Mouse (Mus musculus) Patski (cell line): ENCODE measurements around the gene Cntn5. TPM values are rescaled to one million over a fixed set of nuclear protein-coding genes. Genes with fewer than 3 reads are reported as not detected.

Experiments
- ATAC-seq: fragments of 100-300 bp; one replicate; pipeline ENCODE4 v1.8.0; 2021
- CTCF ChIA-PET: fragments of 350-600 bp; sonication (Branson Sonifier 250); formaldehyde crosslinking; loops from one replicate; lab custom pipeline; 2022; ENCODE audit warnings: inconsistent platforms; lab: Charles Lee
- POLR2A ChIA-PET: fragments of 350-600 bp; sonication (Branson Sonifier 250); formaldehyde crosslinking; loops from one replicate; lab custom pipeline; 2022; ENCODE audit warnings: antibody characterized with exemption, inconsistent platforms; lab: Charles Lee
- DNase-seq: peaks from one replicate; pipeline ENCODE4 v3.0.0-alpha.2; 2011; ENCODE audit warnings: low read depth, low spot score
- H3K27me3 ChIP-seq: fragments of 371-371 bp; one replicate; pipeline ENCODE4 v1.5.1; 2021
- CTCF ChIP-seq: fragments of 100-300 bp; IDR thresholded peaks from one replicate; pipeline ENCODE4 v1.5.1; 2021
- in situ Hi-C: fragments of 300-500 bp; cut with MboI; formaldehyde crosslinking; loops from 3 replicates; pipeline ENCODE4 v1.11.1; 2018; ENCODE audit warnings: low pct_unique_long_range_greater_than_20kb, mixed read lengths
- polyA plus RNA-seq: library from polyadenylated mRNA; unstranded; gene quantifications from one replicate; pipeline ENCODE4 v1.2.3, GENCODE M21; 2021

Cntn5 gene
- polyA plus RNA-seq, 1 experiment from 2014 or later: not detected

- in situ Hi-C loops: no loop called here
- no peak for DNase-seq
- CTCF ChIA-PET: no interaction called here
- POLR2A ChIA-PET: no interaction called here
- TF ChIP-seq CTCF: no peak
- ATAC-seq: no peak
- no peaks in the 10 kb centered on the region for H3K27me3 ChIP-seq
These were observed 673.6 kb downstream of the Cntn5 start for GRCm38 (mm10) chr9:10230973-10231372.

- in situ Hi-C loops: no loop called here
- ATAC-seq: no peak
- POLR2A ChIA-PET: no interaction called here
- peak; percentile 2 for DNase-seq
- H3K27me3 ChIP-seq: no peaks in the 10 kb centered on the region
- CTCF ChIA-PET: no interaction called here
- no peak for TF ChIP-seq CTCF
These were observed 674.9 kb downstream of the Cntn5 start for GRCm38 (mm10) chr9:10229716-10230115.

GRCm38 (mm10) chr9:10226013-10226412 is 678.6 kb downstream of the Cntn5 start:
- no peak for ATAC-seq
- CTCF ChIA-PET: no interaction called here
- in situ Hi-C loops: no loop called here

GRCm38 (mm10) chr9:10186063-10186462 is 718.5 kb downstream of the Cntn5 start:
- no peak for TF ChIP-seq CTCF
- no peaks in the 10 kb centered on the region for H3K27me3 ChIP-seq
- CTCF ChIA-PET: no interaction called here
- DNase-seq: no peak
- in situ Hi-C loops: no loop called here
- POLR2A ChIA-PET: no interaction called here
- no peak for ATAC-seq

More at GRCm38 (mm10) chr9:10226013-10226412, 678.6 kb downstream of the Cntn5 start:
- POLR2A ChIA-PET: no interaction called here
- no peaks in the 10 kb centered on the region for H3K27me3 ChIP-seq
- no peak for DNase-seq
- TF ChIP-seq CTCF: no peak

GRCm38 (mm10) chr9:10170526-10170925 is 734.0 kb downstream of the Cntn5 start:
- POLR2A ChIA-PET: no interaction called here
- CTCF ChIA-PET: no interaction called here
- no peak for ATAC-seq
- in situ Hi-C loops: no loop called here
- no peak for DNase-seq
- no peaks in the 10 kb centered on the region for H3K27me3 ChIP-seq
- no peak for TF ChIP-seq CTCF

GRCm38 (mm10) chr9:10121350-10122057 is 783.1 kb downstream of the Cntn5 start:
- DNase-seq (no peak), ATAC-seq (no peak)
- TF ChIP-seq CTCF: no peak
- H3K27me3 ChIP-seq: no peaks in the 10 kb centered on the region
- ChIA-PET CTCF (interaction anchor here (1.4 kb wide), 1 partner anchor 11 kb away, joined by 3 read pairs; no protein-coding TSS in a partner anchor), POLR2A (no interaction called here)
- in situ Hi-C loops: no loop called here

- ChIA-PET CTCF (interaction anchor here (1.6 kb wide), 1 partner anchor 24 kb away, joined by 4 read pairs; no protein-coding TSS in a partner anchor), POLR2A (no interaction called here)
- DNase-seq (no peak), ATAC-seq (no peak)
- no peaks in the 10 kb centered on the region for H3K27me3 ChIP-seq
- no peak for TF ChIP-seq CTCF
- in situ Hi-C loops: no loop called here
These were observed 788.0 kb downstream of the Cntn5 start for GRCm38 (mm10) chr9:10116581-10116980.

GRCm38 (mm10) chr9:10109156-10109555 is 795.4 kb downstream of the Cntn5 start:
- no peak for TF ChIP-seq CTCF
- in situ Hi-C loops: no loop called here
- ChIA-PET POLR2A (no interaction called here), CTCF (no interaction called here)
- DNase-seq (no peak), ATAC-seq (no peak)
- H3K27me3 ChIP-seq: no peaks in the 10 kb centered on the region

- no peak for TF ChIP-seq CTCF
- DNase-seq: no peak
- CTCF ChIA-PET: no interaction called here
These were observed 796.7 kb downstream of the Cntn5 start for GRCm38 (mm10) chr9:10107861-10108260.

GRCm38 (mm10) chr9:10101812-10102440 is 802.6 kb downstream of the Cntn5 start:
- DNase-seq: no peak
- CTCF ChIA-PET: no interaction called here

More at GRCm38 (mm10) chr9:10107861-10108260, 796.7 kb downstream of the Cntn5 start:
- in situ Hi-C loops: no loop called here
- no peaks in the 10 kb centered on the region for H3K27me3 ChIP-seq
- no peak for ATAC-seq
- POLR2A ChIA-PET: no interaction called here

GRCm38 (mm10) chr9:10076282-10076681 is 828.3 kb downstream of the Cntn5 start:
- DNase-seq: no peak
- H3K27me3 ChIP-seq: no peaks in the 10 kb centered on the region
- ChIA-PET CTCF (no interaction called here), POLR2A (no interaction called here)
- ATAC-seq: no peak
- TF ChIP-seq CTCF: no peak
- in situ Hi-C loops: no loop called here

More at GRCm38 (mm10) chr9:10101812-10102440, 802.6 kb downstream of the Cntn5 start:
- in situ Hi-C loops: no loop called here
- ATAC-seq: no peak
- POLR2A ChIA-PET: no interaction called here
- no peak for TF ChIP-seq CTCF
- H3K27me3 ChIP-seq: no peaks in the 10 kb centered on the region
